Mouse (Mus musculus): ENCODE measurements around the gene Lrrfip1. TPM values are rescaled to one million over a fixed set of nuclear protein-coding genes. Genes with fewer than 3 reads are reported as not detected.

Lrrfip1 gene
- polyA plus RNA-seq, 1 experiment from 2014 or later: 45.3 TPM

GRCm38 (mm10) chr1:91176871-91177270 lies 178.3 kb downstream of the Lrrfip1 start:
- Histone ChIP-seq H3K4me3 (replicated peaks) (no peak overlapping the region), H3K27me3 (replicated peaks) (peaks cover 19% of the 10 kb centered on the region), H3K4me2 (no peak overlapping the region), H3K9me3 (replicated peaks) (no peaks in the 10 kb centered on the region), H3K9ac (replicated peaks) (no peak overlapping the region), H3K36me3 (no peaks in the 10 kb centered on the region), H3K4me1 (peaks cover 21% of the 10 kb centered on the region), H3K27ac (replicated peaks) (no peak overlapping the region)
- ATAC-seq (ENCODE audit: low FRiP score): no peak
- WGBS: 87% methylated on average over 4 of the region's 4 CpGs

Other genes with a start within 250 kb of the Lrrfip1 start
- gene Col6a3, start 154.8 kb upstream of the Lrrfip1 start, polyA plus RNA-seq (2015; fragmentation: Nextera tagmentation; extraction: Ambion mirVana): 13.9 and 17.8 TPM in 2 replicates
- gene Mlph, start 83.7 kb upstream of the Lrrfip1 start, polyA plus RNA-seq (2015; fragmentation: Nextera tagmentation; extraction: Ambion mirVana): 0.09 and 0.31 TPM in 2 replicates
- not detected in 2 replicates for gene Prlh, start 45.6 kb upstream of the Lrrfip1 start, polyA plus RNA-seq (2015; fragmentation: Nextera tagmentation; extraction: Ambion mirVana)
- 1.9 TPM in 1 of 2 replicates, not detected in the other for gene Rab17, start 29.1 kb upstream of the Lrrfip1 start, polyA plus RNA-seq (2015; fragmentation: Nextera tagmentation; extraction: Ambion mirVana)
- 0.28 and 0.75 TPM in 2 replicates for gene Rbm44, start 146.4 kb downstream of the Lrrfip1 start, polyA plus RNA-seq (2015; fragmentation: Nextera tagmentation; extraction: Ambion mirVana)
- 16.1 and 21.3 TPM in 2 replicates for gene Ramp1, start 181.1 kb downstream of the Lrrfip1 start, polyA plus RNA-seq (2015; fragmentation: Nextera tagmentation; extraction: Ambion mirVana)